Mouse (Mus musculus): Measurements from ENCODE around the gene Sema6d. TPM values are rescaled to one million over a fixed set of nuclear protein-coding genes. Genes with fewer than 3 reads are reported as not detected.

The Sema6d gene
- polyA plus RNA-seq, 1 experiment = 45.4 TPM

GRCm38 (mm10) chr2:124527641-124528040 lies 437.9 kb downstream of the Sema6d start:
- TF ChIP-seq POLR2A (IDR thresholded peaks at IDR 0.05; ENCODE audit: borderline replicate concordance, extremely low read depth, insufficient read depth, insufficient read length, poor library complexity, severe bottlenecking) = no peak
- no peak for TF ChIP-seq CTCF (IDR thresholded peaks at IDR 0.05; ENCODE audit: borderline replicate concordance, extremely low read depth, insufficient read depth, insufficient read length)
- no peak for DNase-seq (ENCODE audit: low read depth)

- DNase-seq (ENCODE audit: low read depth) = peak; percentile 55
- TF ChIP-seq POLR2A (IDR thresholded peaks at IDR 0.05; ENCODE audit: borderline replicate concordance, extremely low read depth, insufficient read depth, insufficient read length, poor library complexity, severe bottlenecking) = no peak
- TF ChIP-seq CTCF (IDR thresholded peaks at IDR 0.05; ENCODE audit: borderline replicate concordance, extremely low read depth, insufficient read depth, insufficient read length) = no peak
Observed at GRCm38 (mm10) chr2:124530441-124530840, 440.7 kb downstream of the Sema6d start.

- no peak for DNase-seq (ENCODE audit: low read depth)
- TF ChIP-seq CTCF (IDR thresholded peaks at IDR 0.05; ENCODE audit: borderline replicate concordance, extremely low read depth, insufficient read depth, insufficient read length) (no peak), POLR2A (IDR thresholded peaks at IDR 0.05; ENCODE audit: borderline replicate concordance, extremely low read depth, insufficient read depth, insufficient read length, poor library complexity, severe bottlenecking) (no peak)
Observed at GRCm38 (mm10) chr2:124531062-124531461, 441.3 kb downstream of the Sema6d start.

- DNase-seq (ENCODE audit: low read depth) = peak; percentile 65
- TF ChIP-seq POLR2A (IDR thresholded peaks at IDR 0.05; ENCODE audit: borderline replicate concordance, extremely low read depth, insufficient read depth, insufficient read length, poor library complexity, severe bottlenecking) (no peak), CTCF (IDR thresholded peaks at IDR 0.05; ENCODE audit: borderline replicate concordance, extremely low read depth, insufficient read depth, insufficient read length) (no peak)
Observed at GRCm38 (mm10) chr2:124532906-124533305, 443.1 kb downstream of the Sema6d start.

GRCm38 (mm10) chr2:124533602-124534001 lies 443.8 kb downstream of the Sema6d start:
- TF ChIP-seq CTCF (IDR thresholded peaks at IDR 0.05; ENCODE audit: borderline replicate concordance, extremely low read depth, insufficient read depth, insufficient read length) = no peak
- no peak for TF ChIP-seq POLR2A (IDR thresholded peaks at IDR 0.05; ENCODE audit: borderline replicate concordance, extremely low read depth, insufficient read depth, insufficient read length, poor library complexity, severe bottlenecking)

GRCm38 (mm10) chr2:124550315-124550714 lies 460.5 kb downstream of the Sema6d start:
- TF ChIP-seq POLR2A (IDR thresholded peaks at IDR 0.05; ENCODE audit: borderline replicate concordance, extremely low read depth, insufficient read depth, insufficient read length, poor library complexity, severe bottlenecking) (no peak), CTCF (IDR thresholded peaks at IDR 0.05; ENCODE audit: borderline replicate concordance, extremely low read depth, insufficient read depth, insufficient read length) (no peak)
- DNase-seq (ENCODE audit: low read depth) = peak; percentile 50

More at GRCm38 (mm10) chr2:124533602-124534001, 443.8 kb downstream of the Sema6d start:
- DNase-seq (ENCODE audit: low read depth) = no peak

GRCm38 (mm10) chr2:124554751-124555415 lies 465.1 kb downstream of the Sema6d start:
- DNase-seq (ENCODE audit: low read depth) = peak; percentile 18
- no peak for TF ChIP-seq CTCF (IDR thresholded peaks at IDR 0.05; ENCODE audit: borderline replicate concordance, extremely low read depth, insufficient read depth, insufficient read length)

- TF ChIP-seq CTCF (IDR thresholded peaks at IDR 0.05; ENCODE audit: borderline replicate concordance, extremely low read depth, insufficient read depth, insufficient read length) = no peak
- no peak for TF ChIP-seq POLR2A (IDR thresholded peaks at IDR 0.05; ENCODE audit: borderline replicate concordance, extremely low read depth, insufficient read depth, insufficient read length, poor library complexity, severe bottlenecking)
- no peak for DNase-seq (ENCODE audit: low read depth)
Observed at GRCm38 (mm10) chr2:124556861-124557499, 467.2 kb downstream of the Sema6d start.

- no peak for DNase-seq (ENCODE audit: low read depth)
- no peak for TF ChIP-seq CTCF (IDR thresholded peaks at IDR 0.05; ENCODE audit: borderline replicate concordance, extremely low read depth, insufficient read depth, insufficient read length)
- no peak for TF ChIP-seq POLR2A (IDR thresholded peaks at IDR 0.05; ENCODE audit: borderline replicate concordance, extremely low read depth, insufficient read depth, insufficient read length, poor library complexity, severe bottlenecking)
Observed at GRCm38 (mm10) chr2:124558021-124558420, 468.3 kb downstream of the Sema6d start.

- TF ChIP-seq POLR2A (IDR thresholded peaks at IDR 0.05; ENCODE audit: borderline replicate concordance, extremely low read depth, insufficient read depth, insufficient read length, poor library complexity, severe bottlenecking) (no peak), CTCF (IDR thresholded peaks at IDR 0.05; ENCODE audit: borderline replicate concordance, extremely low read depth, insufficient read depth, insufficient read length) (no peak)
- DNase-seq (ENCODE audit: low read depth) = no peak
Observed at GRCm38 (mm10) chr2:124561668-124562067, 471.9 kb downstream of the Sema6d start.

- no peak for TF ChIP-seq POLR2A (IDR thresholded peaks at IDR 0.05; ENCODE audit: borderline replicate concordance, extremely low read depth, insufficient read depth, insufficient read length, poor library complexity, severe bottlenecking)
- no peak for TF ChIP-seq CTCF (IDR thresholded peaks at IDR 0.05; ENCODE audit: borderline replicate concordance, extremely low read depth, insufficient read depth, insufficient read length)
- DNase-seq (ENCODE audit: low read depth) = peak; percentile 62
Observed at GRCm38 (mm10) chr2:124562091-124562490, 472.3 kb downstream of the Sema6d start.

- no peak for DNase-seq (ENCODE audit: low read depth)
- TF ChIP-seq POLR2A (IDR thresholded peaks at IDR 0.05; ENCODE audit: borderline replicate concordance, extremely low read depth, insufficient read depth, insufficient read length, poor library complexity, severe bottlenecking) = no peak
- no peak for TF ChIP-seq CTCF (IDR thresholded peaks at IDR 0.05; ENCODE audit: borderline replicate concordance, extremely low read depth, insufficient read depth, insufficient read length)
Observed at GRCm38 (mm10) chr2:124563759-124564158, 474.0 kb downstream of the Sema6d start.

Measured in brain, embryonic 14.5 days (tissue).